Mouse (Mus musculus): ENCODE results near the gene Tmprss11f.
"Not testable (repeated sequence)": the region's sequence is repeated elsewhere in the genome, so short reads cannot be mapped to it uniquely, and the experiment has no call there.

Gene Tmprss11f

DNA sequence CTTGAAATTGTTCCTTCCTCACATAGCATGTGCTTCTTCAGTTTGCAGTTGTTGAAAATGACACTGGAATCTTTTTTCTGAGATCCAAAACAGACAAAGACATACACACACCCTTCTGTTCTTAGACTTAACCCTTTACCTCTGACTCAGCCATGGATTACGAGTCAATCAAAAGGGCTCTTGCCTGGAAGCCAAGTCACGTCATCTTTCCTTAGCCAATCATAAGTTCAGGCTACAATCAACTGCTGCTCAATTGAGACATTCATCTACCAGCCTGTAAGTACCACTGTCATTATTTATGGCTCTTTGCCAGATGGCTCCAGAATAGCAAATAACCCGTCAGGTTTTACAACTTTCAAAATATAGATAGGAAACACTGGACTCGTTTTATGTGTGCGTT is at the start of gene Tmprss11f:
Gene Tmprss11f, minus strand, starts transcription at position 101 of the 400 bp plus-strand sequence.
- no peak for DNase-seq (ENCODE audit: low spot score)

- DNase-seq (ENCODE audit: low spot score), result no peak
These were observed 44.0 kb upstream of the Tmprss11f start, which contains the start of gene Tmprss11b for GRCm38 (mm10) chr5:86676262-86676661. Gene Tmprss11b, minus strand, starts transcription at chr5:86676362.

- DNase-seq (ENCODE audit: low spot score), result not testable (repeated sequence)
These were observed 17.0 kb upstream of the Tmprss11f start for GRCm38 (mm10) chr5:86649185-86649584.

GRCm38 (mm10) chr5:86640795-86641194 is 8.6 kb upstream of the Tmprss11f start:
- DNase-seq (ENCODE audit: low spot score), result no peak

DNA sequence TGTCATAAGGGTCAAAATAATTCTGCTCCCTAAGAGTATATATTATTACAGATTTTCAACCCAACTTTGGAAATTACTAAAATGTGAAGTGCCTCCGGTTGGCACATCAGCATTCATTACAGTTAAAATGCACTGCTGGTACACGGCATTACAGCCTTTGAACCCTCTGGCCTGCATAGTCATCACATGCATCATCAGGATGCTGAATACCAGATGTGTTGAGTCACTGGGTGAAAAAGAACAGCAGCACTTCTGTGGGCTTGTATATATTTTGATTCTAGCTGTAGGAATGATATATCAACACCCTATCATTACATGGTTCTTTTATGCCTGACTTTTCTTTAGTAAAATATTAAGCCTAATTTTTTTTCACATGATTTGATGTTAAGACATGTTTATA is 1.5 kb downstream of the Tmprss11f start:
- no peak for DNase-seq (ENCODE audit: low spot score)

GRCm38 (mm10) chr5:86621778-86622177 is 10.4 kb downstream of the Tmprss11f start:
- DNase-seq (ENCODE audit: low spot score), result no peak

DNA sequence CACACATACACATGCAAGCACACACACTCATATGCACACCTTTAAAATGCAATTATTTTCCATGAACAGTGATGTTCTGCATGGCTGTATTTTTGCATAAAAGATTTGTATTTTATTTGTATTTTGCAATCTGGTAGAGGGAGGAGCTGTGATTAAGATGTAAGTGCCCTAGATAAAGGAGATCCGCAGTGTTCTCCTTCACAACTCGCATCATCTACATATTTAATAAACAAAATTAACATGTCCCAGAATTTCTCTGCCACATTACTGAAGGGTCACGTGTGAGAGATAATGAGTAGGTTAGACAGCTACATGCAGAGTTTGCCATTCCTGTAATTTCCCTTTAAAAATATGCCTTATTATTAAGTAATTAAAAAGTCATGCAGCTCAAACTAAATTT is 46.3 kb downstream of the Tmprss11f start:
- no peak for DNase-seq (ENCODE audit: low spot score)

DNA sequence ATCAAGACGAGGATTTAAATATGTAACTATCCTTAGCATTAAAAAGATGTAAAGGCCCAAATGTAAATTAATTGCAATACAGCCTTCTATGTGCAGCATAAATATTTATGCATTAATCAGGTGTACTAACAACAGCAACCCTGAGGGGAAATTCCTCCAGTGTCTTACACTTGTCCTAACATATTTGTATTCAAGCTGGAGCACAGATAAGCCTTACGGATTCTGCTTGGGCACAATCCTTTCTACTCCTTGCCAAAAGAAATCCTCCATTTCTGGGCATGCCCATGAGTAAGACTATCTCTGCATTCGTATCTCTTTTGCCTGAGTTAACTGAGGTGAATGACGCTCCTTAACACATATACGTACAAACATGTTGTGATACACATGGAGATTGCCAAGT is 49.6 kb downstream of the Tmprss11f start:
- DNase-seq (ENCODE audit: low spot score), result no peak

GRCm38 (mm10) chr5:86581998-86582397 is 50.2 kb downstream of the Tmprss11f start:
- DNase-seq (ENCODE audit: low spot score), result no peak

GRCm38 (mm10) chr5:86578761-86579160 is 53.5 kb downstream of the Tmprss11f start:
- DNase-seq (ENCODE audit: low spot score), result not testable (repeated sequence)

GRCm38 (mm10) chr5:86546693-86547092 is 85.5 kb downstream of the Tmprss11f start:
- no peak for DNase-seq (ENCODE audit: low spot score)

- no peak for DNase-seq (ENCODE audit: low spot score)
These were observed 91.6 kb downstream of the Tmprss11f start for GRCm38 (mm10) chr5:86540601-86541000.

DNA sequence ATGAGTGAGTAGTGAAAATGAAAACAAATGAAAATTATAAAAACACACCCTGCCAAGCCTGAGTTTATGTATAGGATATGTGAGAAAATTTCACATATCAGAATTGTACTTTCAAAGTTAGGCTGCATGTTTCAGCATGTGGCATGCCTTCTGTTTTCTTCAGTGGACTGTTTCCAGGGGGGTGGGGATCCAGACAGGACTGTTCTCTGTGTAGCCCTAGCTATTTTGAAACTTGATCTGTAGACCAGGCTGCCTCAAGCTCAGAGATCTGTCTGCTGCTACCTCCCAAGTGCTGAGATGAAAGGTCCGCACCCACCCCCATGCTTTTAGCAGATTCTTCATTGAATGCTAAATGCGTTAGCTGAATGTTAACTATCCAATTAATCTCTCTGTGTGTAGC is 103.5 kb downstream of the Tmprss11f start:
- DNase-seq (ENCODE audit: low spot score), result no peak

DNA sequence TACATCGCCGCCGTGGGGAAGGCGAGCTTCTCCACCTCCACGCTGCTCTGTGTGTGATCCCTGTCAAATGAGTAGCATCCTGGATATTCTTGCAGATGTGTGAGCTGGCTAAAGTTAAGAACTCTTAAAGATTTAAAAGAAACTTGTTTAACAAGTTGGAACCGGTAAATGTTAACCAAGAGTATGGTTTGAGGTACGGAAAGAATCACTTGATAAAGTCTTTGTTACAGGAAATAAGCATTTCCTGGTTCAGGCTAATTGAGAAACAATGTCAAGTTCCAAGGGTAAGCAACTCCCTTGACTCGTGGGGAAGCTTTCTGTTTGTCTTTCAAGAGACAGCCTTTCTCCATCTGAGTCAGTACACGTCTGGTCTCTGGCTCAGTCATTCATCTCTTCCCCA is 113.7 kb downstream of the Tmprss11f start, which contains the start of gene Tmprss11g:
Gene Tmprss11g, minus strand, starts transcription at position 101 of the 400 bp plus-strand sequence.
- no peak for DNase-seq (ENCODE audit: low spot score)

DNA sequence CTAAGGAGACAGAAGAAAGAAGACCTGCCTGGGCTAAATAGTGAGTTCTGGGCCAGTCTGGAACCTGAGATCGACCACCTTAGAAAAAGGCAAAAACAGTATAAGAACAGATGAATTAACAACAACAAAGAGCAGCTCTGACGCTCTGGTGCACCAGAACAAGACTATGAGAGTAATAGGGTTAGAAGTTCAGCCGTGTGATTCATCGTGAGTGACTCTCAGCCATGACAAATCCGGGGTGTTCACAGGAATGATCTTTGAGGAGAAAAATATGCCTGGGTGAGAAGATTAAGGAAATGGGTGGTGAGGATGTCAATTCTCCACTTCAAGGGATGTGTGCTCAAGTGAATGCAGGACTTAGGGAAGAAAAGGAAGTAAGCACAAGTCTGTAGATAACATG is 120.7 kb downstream of the Tmprss11f start:
- DNase-seq (ENCODE audit: low spot score), result no peak

- no peak for DNase-seq (ENCODE audit: low spot score)
These were observed 138.8 kb downstream of the Tmprss11f start for GRCm38 (mm10) chr5:86493453-86493852.

- DNase-seq (ENCODE audit: low spot score), result no peak
These were observed 149.7 kb downstream of the Tmprss11f start for GRCm38 (mm10) chr5:86482562-86482961.

DNA sequence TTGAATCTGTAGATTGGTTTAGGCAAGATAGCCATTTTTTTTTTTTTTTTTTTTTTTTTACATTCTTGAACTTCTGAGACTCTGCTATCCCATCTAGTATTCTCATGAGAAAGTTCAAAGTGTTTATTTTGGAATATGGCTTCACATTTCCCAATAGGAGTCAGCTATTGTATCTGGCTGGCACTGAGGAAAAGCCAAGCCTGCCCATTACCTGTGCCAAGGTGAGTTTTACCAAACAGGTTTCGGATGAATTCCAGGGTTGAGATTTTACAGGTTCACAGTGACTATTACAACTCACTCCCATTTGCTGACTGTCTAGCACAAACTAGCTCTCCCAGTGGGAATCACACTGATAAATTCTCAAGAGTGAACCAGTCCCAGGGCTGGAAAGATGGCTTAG is 150.2 kb downstream of the Tmprss11f start:
- no peak for DNase-seq (ENCODE audit: low spot score)

- no peak for DNase-seq (ENCODE audit: low spot score)
These were observed 158.4 kb downstream of the Tmprss11f start for GRCm38 (mm10) chr5:86473859-86474258.

Data from spleen, adult 12 weeks (tissue).